Mouse (Mus musculus) liver, postnatal 0 days (tissue): ENCODE results near the gene Zfp810. TPM values are rescaled to one million over a fixed set of nuclear protein-coding genes. Genes with fewer than 3 reads are reported as not detected.
"Not testable (repeated sequence)": the region's sequence is repeated elsewhere in the genome, so short reads cannot be mapped to it uniquely, and the experiment has no call there.

Experiments used
- ATAC-seq: fragments of 200-750 bp; cut with Nextera tagmentation; 2 replicates; pipeline ENCODE4 v1.8.0; 2017; ENCODE audit warnings: mild to moderate bottlenecking, moderate library complexity
- DNase-seq: peaks from one replicate; pipeline ENCODE4 v3.0.0-alpha.2; 2016
- H3K27ac ChIP-seq: fragments of 300-500 bp; sonication (generic); 2 replicates; pipeline ENCODE4 v1.5.1; 2014; ENCODE audit warnings: antibody characterized with exemption, moderate library complexity, mild to moderate bottlenecking, low read depth
- H3K27me3 ChIP-seq: fragments of 300-500 bp; sonication (generic); 2 replicates; pipeline ENCODE4 v1.6.1; 2014; ENCODE audit warnings: low read length, control low read depth, mixed read lengths; ENCODE audit not compliant: insufficient read depth
- H3K36me3 ChIP-seq: fragments of 300-500 bp; sonication (generic); replicated peaks from 2 replicates; pipeline ENCODE4 v1.6.1; 2014; ENCODE audit warnings: mild to moderate bottlenecking, control low read depth, low read length, moderate library complexity, mixed read lengths; ENCODE audit not compliant: insufficient read depth
- H3K4me1 ChIP-seq: fragments of 300-500 bp; sonication (generic); 2 replicates; pipeline ENCODE4 v1.6.1; 2014; ENCODE audit warnings: antibody characterized with exemption, mild to moderate bottlenecking, control low read depth; ENCODE audit not compliant: insufficient read depth
- H3K4me2 ChIP-seq: fragments of 300-500 bp; sonication (generic); 2 replicates; pipeline ENCODE4 v1.6.1; 2014; ENCODE audit warnings: low read depth, mild to moderate bottlenecking, low read length, moderate library complexity, mixed read lengths
- H3K4me3 ChIP-seq: fragments of 300-500 bp; sonication (generic); 2 replicates; pipeline ENCODE4 v1.5.1; 2014; ENCODE audit warnings: low read depth, low read length
- H3K9ac ChIP-seq: fragments of 300-500 bp; sonication (generic); replicated peaks from 2 replicates; pipeline ENCODE4 v1.6.1; 2014; ENCODE audit warnings: mild to moderate bottlenecking, moderate library complexity
- H3K9me3 ChIP-seq: fragments of 300-500 bp; sonication (generic); 2 replicates; pipeline ENCODE4 v1.6.1; 2016; ENCODE audit warnings: mild to moderate bottlenecking, control low read depth, low read length, mixed read lengths
- CTCF ChIP-seq: sonication (generic); IDR thresholded peaks from 2 replicates; pipeline ENCODE4 v1.5.1; 2016; ENCODE audit warnings: antibody characterized with exemption, low read depth
- EP300 ChIP-seq: IDR thresholded peaks from 2 replicates; pipeline ENCODE4 v1.6.1; 2016; ENCODE audit warnings: antibody characterized with exemption, low read depth, mild to moderate bottlenecking
- WGBS: fragments of 180-500 bp; shearing (Covaris S2); extraction: QIAGEN DNeasy Blood & Tissue Kit; methylation state at CpG from one replicate; pipeline ENCODE4 v1.1.7; 2014; ENCODE audit not compliant: insufficient replicate concordance; 5-methylcytosine and 5-hydroxymethylcytosine counted together
- polyA plus RNA-seq: library from polyadenylated mRNA; unstranded; fragments of >200 nt; fragmentation: Nextera tagmentation; extraction: Ambion mirVana; gene quantifications from 2 replicates; pipeline ENCODE4 v1.2.1, GENCODE M21; 2015

The Zfp810 gene
- polyA plus RNA-seq, 1 experiment from 2014 or later = 4.9 TPM

DNA sequence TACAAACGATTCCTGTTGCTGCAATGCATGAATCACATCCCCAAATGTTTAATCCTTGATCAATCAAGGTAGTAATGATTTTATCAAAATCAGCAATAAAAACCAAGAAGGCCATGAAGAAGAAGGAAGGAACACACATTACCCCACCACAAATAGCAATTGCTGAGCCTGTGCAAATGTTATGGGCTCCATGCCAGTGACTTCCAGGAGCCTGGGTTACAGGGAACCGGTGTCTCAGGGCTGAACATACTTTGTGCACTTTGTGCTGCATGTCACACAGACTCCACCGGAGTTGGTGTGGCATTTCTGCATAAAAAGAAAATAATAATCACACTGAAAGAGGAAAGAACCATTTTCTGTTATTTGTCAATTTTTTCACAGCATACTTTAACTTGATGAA, 6.6 kb upstream of the Zfp810 start:
- Histone ChIP-seq H3K4me1 (no peaks in the 10 kb centered on the region), H3K4me2 (no peak overlapping the region), H3K36me3 (no peaks in the 10 kb centered on the region), H3K9ac (no peak overlapping the region), H3K27me3 (no peaks in the 10 kb centered on the region), H3K9me3 (peaks cover 8% of the 10 kb centered on the region), H3K27ac (no peak overlapping the region), H3K4me3 (no peak overlapping the region)
- 69% methylated on average over 3 of the region's 3 CpGs for WGBS
- no peak for DNase-seq
- no peak for TF ChIP-seq EP300
- no peak for TF ChIP-seq CTCF
- ATAC-seq = no peak

DNA sequence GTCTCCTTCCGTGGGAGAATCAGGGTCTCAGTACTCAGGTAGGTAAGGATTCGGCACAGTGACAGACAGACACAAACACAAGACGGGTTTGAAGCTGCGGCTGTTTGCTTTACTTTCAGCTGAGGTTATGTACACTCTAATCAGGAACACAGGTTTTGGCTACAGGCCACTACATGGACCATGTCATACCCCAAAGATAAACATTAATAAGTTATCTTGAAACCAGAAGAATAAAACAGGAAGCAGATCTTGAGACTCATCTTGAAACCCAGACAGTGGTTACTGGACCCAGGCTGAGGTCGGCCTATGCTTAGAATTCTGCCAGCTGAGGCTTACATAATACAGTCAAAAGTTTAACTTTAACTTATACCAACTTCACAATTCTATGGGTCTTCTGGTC, 5.8 kb upstream of the Zfp810 start:
- ATAC-seq (0 out of 2 replicates have a peak, but pooled peaks have one; percentile 19), DNase-seq (no peak)
- WGBS = 56% methylated on average over 5 of the region's 5 CpGs
- peaks cover 8% of the 10 kb centered on the region for H3K9me3 ChIP-seq
- TF ChIP-seq EP300 (no peak), CTCF (no peak)
- H3K27ac ChIP-seq = no peak overlapping the region
- no peak overlapping the region for H3K4me2 ChIP-seq
- H3K4me1 ChIP-seq = no peaks in the 10 kb centered on the region
- no peak overlapping the region for H3K4me3 ChIP-seq
- no peak overlapping the region for H3K9ac ChIP-seq
- no peaks in the 10 kb centered on the region for H3K27me3 ChIP-seq
- H3K36me3 ChIP-seq = no peaks in the 10 kb centered on the region

DNA sequence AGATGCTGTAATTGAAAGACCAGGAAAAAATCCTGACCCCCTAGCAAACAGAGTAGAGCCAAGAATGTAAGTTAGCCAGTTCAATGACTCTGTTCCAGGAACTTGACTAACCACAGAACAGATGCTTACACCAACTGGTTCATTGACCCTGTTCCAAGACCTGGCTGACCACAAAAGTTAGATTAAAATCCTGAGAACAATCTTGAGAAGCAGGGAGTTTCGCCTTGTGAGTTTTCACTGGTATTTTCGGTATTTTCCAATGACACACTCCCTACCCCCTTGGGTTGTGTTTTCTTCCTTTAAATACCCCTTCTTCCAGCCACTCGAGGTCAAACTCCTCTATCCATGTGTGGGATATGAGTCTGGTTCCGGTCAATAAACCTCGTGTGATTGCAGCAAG, 2.2 kb upstream of the Zfp810 start:
- Histone ChIP-seq H3K9ac (no peak overlapping the region), H3K27ac (no peak overlapping the region), H3K4me2 (no peak overlapping the region), H3K4me1 (peaks cover 7% of the 10 kb centered on the region), H3K9me3 (peaks cover 3% of the 10 kb centered on the region; the same call in 1 of the 2 replicates), H3K4me3 (no peak overlapping the region), H3K27me3 (no peaks in the 10 kb centered on the region), H3K36me3 (no peaks in the 10 kb centered on the region)
- no peak for DNase-seq
- TF ChIP-seq CTCF = no peak
- no peak for ATAC-seq
- 80% methylated on average over 5 of the region's 5 CpGs for WGBS

DNA sequence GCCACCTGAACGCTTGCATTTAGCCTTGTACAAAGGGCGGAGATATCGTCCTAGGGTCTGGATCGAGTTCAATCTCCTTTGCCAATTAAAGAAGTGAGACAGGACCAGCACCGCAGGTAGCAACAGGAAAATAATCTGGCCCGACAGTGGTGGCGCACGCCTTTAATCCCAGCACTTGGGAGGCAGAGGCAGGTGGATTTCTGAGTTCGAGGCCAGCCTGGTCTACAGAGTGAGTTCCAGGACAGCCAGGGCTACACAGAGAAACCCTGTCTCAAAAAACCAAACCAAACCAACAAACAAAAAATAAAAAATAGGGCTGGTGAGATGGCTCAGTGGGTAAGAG, 443 bp upstream of the Zfp810 start:
- H3K4me3 ChIP-seq = peak overlapping the region; percentile 87
- H3K36me3 ChIP-seq, H3K9me3 ChIP-seq, H3K27me3 ChIP-seq, DNase-seq, H3K4me1 ChIP-seq: not testable (repeated sequence)
- peak overlapping the region; percentile 51; the same call in 1 of the 2 replicates for H3K27ac ChIP-seq
- ATAC-seq = peak; percentile 38; the same call in 1 of the 2 replicates
- 7% methylated on average over 8 of the region's 9 CpGs for WGBS
- peak overlapping the region; percentile 93 for H3K4me2 ChIP-seq
- peak overlapping the region; percentile 94 for H3K9ac ChIP-seq

DNA sequence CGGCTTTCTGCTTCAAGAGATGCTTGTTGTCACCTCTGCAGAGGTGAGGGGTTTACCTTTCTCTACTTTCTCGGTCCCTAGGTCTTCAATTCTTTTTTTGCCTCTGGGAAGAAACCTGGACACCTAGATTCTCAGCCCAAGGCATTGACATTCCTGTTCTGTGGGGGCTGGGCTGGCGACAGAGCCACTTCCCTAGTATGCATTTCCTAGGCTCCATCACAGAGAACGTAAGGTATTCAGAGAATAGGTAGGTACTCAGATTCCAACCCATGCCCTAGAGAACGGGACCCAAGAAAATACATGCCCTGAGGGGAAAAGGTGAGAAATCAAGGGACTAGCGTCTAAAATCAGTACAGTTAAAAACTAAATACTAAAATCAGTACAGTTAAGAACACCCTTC, 722 bp downstream of the Zfp810 start:
- WGBS = 24% methylated on average over 6 of the region's 6 CpGs
- peak overlapping the region; percentile 93 for H3K4me2 ChIP-seq
- ATAC-seq (no peak), DNase-seq (no peak)
- H3K36me3 ChIP-seq = peaks cover 10% of the 10 kb centered on the region; the same call in 1 of the 2 replicates
- peak overlapping the region; percentile 64 for H3K27ac ChIP-seq
- H3K4me1 ChIP-seq = peaks cover 7% of the 10 kb centered on the region
- H3K9me3 ChIP-seq = no peaks in the 10 kb centered on the region; the same call in 1 of the 2 replicates
- peak overlapping the region; percentile 87 for H3K4me3 ChIP-seq
- H3K27me3 ChIP-seq = no peaks in the 10 kb centered on the region
- H3K9ac ChIP-seq = peak overlapping the region; percentile 94
- no peak for TF ChIP-seq EP300
- TF ChIP-seq CTCF = no peak

DNA sequence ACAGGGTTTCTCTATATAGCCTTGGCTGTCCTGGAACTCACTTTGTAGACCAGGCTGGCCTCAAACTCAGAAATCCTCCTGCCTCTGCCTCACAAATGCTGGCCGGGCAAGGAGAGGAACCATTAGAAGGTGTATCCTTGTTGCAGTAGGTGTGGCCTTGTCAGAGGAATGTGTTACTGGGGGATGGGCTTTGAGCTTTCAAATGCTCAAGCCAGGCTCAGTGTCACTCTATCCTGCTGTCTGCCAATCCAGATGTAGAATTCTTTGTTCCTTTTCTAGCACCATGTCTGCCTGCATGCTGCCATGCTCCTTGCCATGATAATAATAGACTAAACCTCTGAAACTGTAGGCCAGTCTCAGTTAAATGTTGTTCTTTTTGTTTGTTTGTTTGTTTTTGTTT, 5.2 kb downstream of the Zfp810 start:
- Histone ChIP-seq H3K4me3 (no peak overlapping the region), H3K9me3 (no peaks in the 10 kb centered on the region), H3K36me3 (peaks cover 22% of the 10 kb centered on the region), H3K9ac (no peak overlapping the region), H3K4me1 (peaks cover 7% of the 10 kb centered on the region), H3K27ac (no peak overlapping the region), H3K4me2 (no peak overlapping the region), H3K27me3 (no peaks in the 10 kb centered on the region)
- ATAC-seq (no peak), DNase-seq (no peak)
- 77% methylated on average over 1 of the region's 1 CpGs for WGBS
- TF ChIP-seq EP300 (no peak), CTCF (no peak)

DNA sequence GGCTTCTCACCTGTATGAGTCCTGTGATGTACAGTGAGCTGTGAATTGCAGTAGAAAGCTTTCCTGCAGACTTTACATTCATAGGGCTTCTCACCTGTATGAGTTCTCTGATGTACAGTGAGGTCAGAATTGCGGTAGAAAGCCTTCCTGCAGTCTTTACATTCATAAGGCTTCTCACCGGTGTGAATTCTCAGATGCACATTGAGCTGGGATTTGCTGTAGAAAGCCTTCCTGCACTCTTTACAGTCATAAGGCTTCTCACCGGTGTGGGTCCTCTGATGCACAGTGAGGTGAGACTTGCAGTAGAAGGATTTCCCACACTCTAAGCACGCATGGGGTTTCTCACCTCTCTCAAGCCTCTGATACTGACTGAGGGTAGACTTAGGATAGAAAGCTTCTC, 28.7 kb downstream of the Zfp810 start:
- Histone ChIP-seq H3K9ac (no peak overlapping the region), H3K4me3 (no peak overlapping the region), H3K9me3 (peaks cover 58% of the 10 kb centered on the region), H3K27me3 (no peaks in the 10 kb centered on the region), H3K36me3 (peaks cover 65% of the 10 kb centered on the region), H3K27ac (no peak overlapping the region), H3K4me1 (no peaks in the 10 kb centered on the region), H3K4me2 (no peak overlapping the region)
- 93% methylated on average over 4 of the region's 4 CpGs for WGBS
- no peak for ATAC-seq
- TF ChIP-seq EP300 = no peak
- TF ChIP-seq CTCF = no peak
- no peak for DNase-seq
